Mouse (Mus musculus): ENCODE data around the gene Fam183b. TPM values are rescaled to one million over a fixed set of nuclear protein-coding genes. Genes with fewer than 3 reads are reported as not detected.
"Not testable (repeated sequence)": the region's sequence is repeated elsewhere in the genome, so short reads cannot be mapped to it uniquely, and the experiment has no call there.

The Fam183b gene
- polyA plus RNA-seq, 1 experiment from 2014 or later: 0.66 TPM

DNA sequence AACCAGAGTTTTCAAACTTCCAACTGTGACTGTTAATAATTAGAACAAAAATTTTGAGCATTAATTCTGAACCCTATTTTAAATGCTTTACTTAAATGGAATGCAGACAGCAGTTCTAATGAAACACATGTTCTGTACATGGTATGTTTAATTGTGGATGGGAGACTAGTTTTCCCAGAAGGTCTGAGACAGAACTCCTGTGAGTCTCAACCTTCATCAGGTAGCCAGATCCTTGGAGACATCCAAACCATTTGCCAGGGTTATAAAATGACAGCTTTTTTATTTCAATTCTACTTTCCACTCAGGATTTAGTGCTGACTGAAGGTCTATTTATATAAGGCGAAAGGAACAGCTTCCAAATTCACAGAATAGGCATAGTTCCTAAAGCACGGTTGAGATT is 49.3 kb downstream of the Fam183b start, which contains the start of gene Olfr316:
Gene Olfr316, plus strand, starts transcription at position 301 of the 400 bp plus-strand sequence.
- H3K9ac ChIP-seq: no peak within 1 kb of the TSS
- H3K9me3 ChIP-seq: 0 out of 2 replicates have a peak, but pooled peaks cover under 1% of the 10 kb centered on the region
- 68% methylated on average over 2 of the region's 2 CpGs for WGBS
- no peaks in the 10 kb centered on the region for H3K27me3 ChIP-seq (replicated peaks)
- H3K4me1 ChIP-seq: no peaks in the 10 kb centered on the region
- no peak within 1 kb of the TSS for H3K4me2 ChIP-seq
- H3K36me3 ChIP-seq: no peaks in the 10 kb centered on the region
- no peak within 1 kb of the TSS for H3K4me3 ChIP-seq
- ATAC-seq (ENCODE audit: extremely low read depth, insufficient number of reproducible peaks, low FRiP score, low TSS enrichment): no peak
- no peak within 1 kb of the TSS for H3K27ac ChIP-seq (replicated peaks)

DNA sequence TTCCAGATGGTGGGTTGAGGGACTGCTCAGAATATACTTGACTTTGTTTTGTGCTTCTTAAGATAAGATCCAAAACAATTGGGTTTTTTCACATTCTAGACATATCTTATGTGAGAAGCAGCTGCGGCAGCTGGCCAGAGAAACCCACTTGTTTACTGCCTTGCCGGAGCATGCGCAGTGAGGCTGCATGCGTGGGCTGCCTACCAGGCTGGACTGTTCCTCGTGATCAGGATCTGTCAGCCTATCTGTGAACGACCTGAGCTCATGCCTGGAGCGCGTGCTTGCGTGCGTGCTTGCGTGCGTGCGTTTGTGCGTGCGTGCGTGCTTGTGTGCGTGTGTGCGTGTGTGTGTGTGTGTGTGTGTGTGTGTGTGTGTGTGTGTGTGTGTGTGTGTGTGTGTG is 50.7 kb downstream of the Fam183b start:
- H3K27me3 ChIP-seq (replicated peaks); H3K36me3 ChIP-seq; H3K9me3 ChIP-seq; ATAC-seq (ENCODE audit: extremely low read depth, insufficient number of reproducible peaks, low FRiP score, low TSS enrichment); H3K4me3 ChIP-seq; H3K27ac ChIP-seq (replicated peaks); H3K9ac ChIP-seq; H3K4me2 ChIP-seq; H3K4me1 ChIP-seq: not testable (repeated sequence)
- WGBS: 90% methylated on average over 18 of the region's 18 CpGs

Other genes starting within 250 kb of the Fam183b start
- gene Olfr328, start 246.3 kb downstream of the Fam183b start, polyA plus RNA-seq (2015; fragmentation: Nextera tagmentation; extraction: Ambion mirVana): 0.05 and 0.07 TPM in 2 replicates
- gene Olfr224, start 231.4 kb downstream of the Fam183b start, polyA plus RNA-seq (2015; fragmentation: Nextera tagmentation; extraction: Ambion mirVana): not detected in 2 replicates
- not detected in 2 replicates for gene Olfr325, start 224.2 kb downstream of the Fam183b start, polyA plus RNA-seq (2015; fragmentation: Nextera tagmentation; extraction: Ambion mirVana)
- gene Olfr324, start 206.8 kb downstream of the Fam183b start, polyA plus RNA-seq (2015; fragmentation: Nextera tagmentation; extraction: Ambion mirVana): not detected in 2 replicates
- not detected in 2 replicates for gene 2210407C18Rik, start 185.9 kb downstream of the Fam183b start, polyA plus RNA-seq (2015; fragmentation: Nextera tagmentation; extraction: Ambion mirVana)
- gene Olfr323, start 171.5 kb downstream of the Fam183b start, polyA plus RNA-seq (2015; fragmentation: Nextera tagmentation; extraction: Ambion mirVana): not detected in 2 replicates
- 0.68 and 0.96 TPM in 2 replicates for gene Trim58, start 161.5 kb downstream of the Fam183b start, polyA plus RNA-seq (2015; fragmentation: Nextera tagmentation; extraction: Ambion mirVana)
- not detected in 2 replicates for gene Olfr322, start 143.2 kb downstream of the Fam183b start, polyA plus RNA-seq (2015; fragmentation: Nextera tagmentation; extraction: Ambion mirVana)
- not detected in 2 replicates for gene Olfr320, start 120.9 kb downstream of the Fam183b start, polyA plus RNA-seq (2015; fragmentation: Nextera tagmentation; extraction: Ambion mirVana)
- gene Olfr319, start 102.8 kb downstream of the Fam183b start, polyA plus RNA-seq (2015; fragmentation: Nextera tagmentation; extraction: Ambion mirVana): not detected in 2 replicates
- not detected in 2 replicates for gene Olfr318, start 77.9 kb downstream of the Fam183b start, polyA plus RNA-seq (2015; fragmentation: Nextera tagmentation; extraction: Ambion mirVana)
- not detected in 2 replicates for gene Olfr317, start 62.7 kb downstream of the Fam183b start, polyA plus RNA-seq (2015; fragmentation: Nextera tagmentation; extraction: Ambion mirVana)
- not detected in 2 replicates for gene Olfr316, start 49.2 kb downstream of the Fam183b start, polyA plus RNA-seq (2015; fragmentation: Nextera tagmentation; extraction: Ambion mirVana)
- gene Olfr315, start 28.8 kb downstream of the Fam183b start, polyA plus RNA-seq (2015; fragmentation: Nextera tagmentation; extraction: Ambion mirVana): not detected in 2 replicates
- gene Olfr314, start 19.0 kb downstream of the Fam183b start, polyA plus RNA-seq (2015; fragmentation: Nextera tagmentation; extraction: Ambion mirVana): 0.08 TPM in 1 of 2 replicates, not detected in the other
- 0.12 and 0.17 TPM in 2 replicates for gene Olfr313, start 13.0 kb upstream of the Fam183b start, polyA plus RNA-seq (2015; fragmentation: Nextera tagmentation; extraction: Ambion mirVana)
- 0.11 and 0.13 TPM in 2 replicates for gene Olfr312, start 27.3 kb upstream of the Fam183b start, polyA plus RNA-seq (2015; fragmentation: Nextera tagmentation; extraction: Ambion mirVana)
- gene Olfr311, start 37.3 kb upstream of the Fam183b start, polyA plus RNA-seq (2015; fragmentation: Nextera tagmentation; extraction: Ambion mirVana): 0.17 and 0.24 TPM in 2 replicates
- 3.9 and 5.2 TPM in 2 replicates for gene Gm12258, start 45.2 kb upstream of the Fam183b start, polyA plus RNA-seq (2015; fragmentation: Nextera tagmentation; extraction: Ambion mirVana)
- gene 2810021J22Rik, start 65.3 kb upstream of the Fam183b start, polyA plus RNA-seq (2015; fragmentation: Nextera tagmentation; extraction: Ambion mirVana): 3.3 and 4.4 TPM in 2 replicates
- gene Zfp39, start 102.3 kb upstream of the Fam183b start, polyA plus RNA-seq (2015; fragmentation: Nextera tagmentation; extraction: Ambion mirVana): 3.3 and 3.5 TPM in 2 replicates
- gene Btnl10, start 115.9 kb upstream of the Fam183b start, polyA plus RNA-seq (2015; fragmentation: Nextera tagmentation; extraction: Ambion mirVana): 0.16 and 0.41 TPM in 2 replicates
- gene Rnf187, start 137.0 kb upstream of the Fam183b start, polyA plus RNA-seq (2015; fragmentation: Nextera tagmentation; extraction: Ambion mirVana): 151 and 166 TPM in 2 replicates
- gene Hist3h2ba, start 147.0 kb upstream of the Fam183b start, polyA plus RNA-seq (2015; fragmentation: Nextera tagmentation; extraction: Ambion mirVana): 14.4 and 14.9 TPM in 2 replicates
- gene Hist3h2a, start 152.7 kb upstream of the Fam183b start, polyA plus RNA-seq (2015; fragmentation: Nextera tagmentation; extraction: Ambion mirVana): 26.4 and 28.5 TPM in 2 replicates
- 0.43 and 0.76 TPM in 2 replicates for gene Trim17, start 152.7 kb upstream of the Fam183b start, polyA plus RNA-seq (2015; fragmentation: Nextera tagmentation; extraction: Ambion mirVana)
- 25.6 and 28.2 TPM in 2 replicates for gene Trim11, start 176.1 kb upstream of the Fam183b start, polyA plus RNA-seq (2015; fragmentation: Nextera tagmentation; extraction: Ambion mirVana)

All from heart, embryonic 13.5 days (tissue).